Mouse (Mus musculus) retina, postnatal 7 days (tissue): ENCODE measurements around the gene Klhdc9.
A peak's percentile ranks its signal among the peaks of the same experiment; 100 is the strongest.
"Not testable (repeated sequence)": the region's sequence is repeated elsewhere in the genome, so short reads cannot be mapped to it uniquely, and the experiment has no call there.

Experiments used
- DNase-seq: peaks from one replicate; pipeline ENCODE4 v3.0.0-alpha.2; 2012; ENCODE audit warnings: low read depth, low spot score

Klhdc9 gene

GRCm38 (mm10) chr1:171356814-171357213 lies 3.8 kb downstream of the Klhdc9 start:
- no peak for DNase-seq

- DNase-seq, result no peak
Observed at GRCm38 (mm10) chr1:171355812-171356340, 4.7 kb downstream of the Klhdc9 start.

GRCm38 (mm10) chr1:171349210-171349609 lies 11.4 kb downstream of the Klhdc9 start:
- DNase-seq, result no peak

- DNase-seq, result no peak
Observed at GRCm38 (mm10) chr1:171348665-171349064, 11.9 kb downstream of the Klhdc9 start.

- no peak for DNase-seq
Observed at GRCm38 (mm10) chr1:171346095-171346450, 14.5 kb downstream of the Klhdc9 start.

GRCm38 (mm10) chr1:171345225-171346094 lies 15.1 kb downstream of the Klhdc9 start, which contains the start of the genes Nit1 and Pfdn2:
Gene Nit1, minus strand, starts transcription at chr1:171345646.
Gene Pfdn2, plus strand, starts transcription at chr1:171345670.
- peak; percentile 91 for DNase-seq

GRCm38 (mm10) chr1:171344715-171345114 lies 15.9 kb downstream of the Klhdc9 start:
- DNase-seq, result no peak

GRCm38 (mm10) chr1:171343922-171344677 lies 16.5 kb downstream of the Klhdc9 start:
- DNase-seq, result no peak

- no peak for DNase-seq
Observed at GRCm38 (mm10) chr1:171342262-171343207, 18.1 kb downstream of the Klhdc9 start.

- no peak for DNase-seq
Observed at GRCm38 (mm10) chr1:171330216-171330560, 30.4 kb downstream of the Klhdc9 start.

- no peak for DNase-seq
Observed at GRCm38 (mm10) chr1:171329433-171330215, 31.0 kb downstream of the Klhdc9 start.

GRCm38 (mm10) chr1:171328839-171329432 lies 31.7 kb downstream of the Klhdc9 start, which contains the start of gene Dedd:
Gene Dedd, plus strand, starts transcription at chr1:171329145.
- DNase-seq, result peak; percentile 87

GRCm38 (mm10) chr1:171328244-171328643 lies 32.4 kb downstream of the Klhdc9 start:
- no peak for DNase-seq

- not testable (repeated sequence) for DNase-seq
Observed at GRCm38 (mm10) chr1:171326588-171326987, 34.0 kb downstream of the Klhdc9 start.

- DNase-seq, result no peak
Observed at GRCm38 (mm10) chr1:171325571-171325970, 35.0 kb downstream of the Klhdc9 start.

GRCm38 (mm10) chr1:171322012-171322411 lies 38.6 kb downstream of the Klhdc9 start:
- DNase-seq, result no peak

- DNase-seq, result no peak
Observed at GRCm38 (mm10) chr1:171321415-171321814, 39.2 kb downstream of the Klhdc9 start.

- DNase-seq, result no peak
Observed at GRCm38 (mm10) chr1:171320151-171320550, 40.4 kb downstream of the Klhdc9 start.

GRCm38 (mm10) chr1:171319748-171320147 lies 40.9 kb downstream of the Klhdc9 start:
- no peak for DNase-seq

- DNase-seq, result no peak
Observed at GRCm38 (mm10) chr1:171309321-171309720, 51.3 kb downstream of the Klhdc9 start.
